Mouse (Mus musculus): Measurements from ENCODE around the gene Umod. TPM values are rescaled to one million over a fixed set of nuclear protein-coding genes. Genes with fewer than 3 reads are reported as not detected.

Gene Umod
- polyA plus RNA-seq, 1 experiment from 2014 or later: not detected

DNA sequence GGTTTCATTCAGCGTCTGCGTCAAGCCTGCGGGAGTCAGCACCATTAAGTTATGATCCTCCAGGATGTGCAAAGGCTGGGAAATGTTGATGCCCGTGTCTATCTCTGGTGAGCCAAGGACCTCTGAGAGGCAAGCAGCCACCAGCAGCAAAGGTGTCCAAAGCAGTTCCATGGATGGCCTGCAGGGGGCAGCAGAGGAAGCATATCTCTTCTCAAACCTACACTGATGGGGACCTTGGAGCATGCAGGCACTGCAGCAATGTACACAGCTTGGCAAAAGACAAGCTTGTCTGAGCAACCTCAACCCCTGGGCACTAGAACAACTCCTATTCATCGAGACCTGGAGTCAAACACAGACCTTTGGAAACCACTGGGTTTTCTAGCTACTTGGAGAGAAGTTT lies 40.6 kb upstream of the Umod start:
- no peaks in the 10 kb centered on the region for H3K36me3 ChIP-seq (ENCODE audit: control insufficient read depth, insufficient read depth, low read length)
- 40% methylated on average over 5 of the region's 5 CpGs for WGBS
- H3K9ac ChIP-seq (replicated peaks; ENCODE audit: low read depth, low read length): no peak overlapping the region

DNA sequence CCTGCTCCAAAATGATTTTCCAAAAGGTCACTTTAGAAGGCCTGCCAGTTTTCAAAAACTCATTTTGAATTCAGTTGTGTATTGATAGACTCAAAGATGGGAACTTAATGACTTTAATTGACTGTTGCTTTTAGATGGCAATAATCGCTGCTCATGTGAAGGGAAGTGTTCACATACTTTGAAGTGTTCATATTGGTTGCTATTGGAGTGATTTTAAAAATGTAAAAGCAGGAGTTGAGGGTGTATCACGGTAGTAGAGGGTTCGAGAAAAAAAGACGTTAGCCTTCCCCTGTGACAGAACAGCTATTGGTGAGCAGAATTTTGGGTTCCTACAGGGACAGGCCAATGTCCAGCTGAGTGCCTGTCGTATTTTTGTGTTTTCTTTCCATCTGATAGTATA lies 40.1 kb upstream of the Umod start, which contains the start of gene Acsm5:
TSS of gene Acsm5 (plus strand) at position 301 of the 400 bp plus-strand sequence.
- Histone ChIP-seq H3K4me1 (ENCODE audit: control insufficient read depth, insufficient read depth, low read length) (no peaks in the 10 kb centered on the region), H3K9me3 (ENCODE audit: control insufficient read depth, low read depth, low read length) (no peaks in the 10 kb centered on the region), H3K9ac (replicated peaks; ENCODE audit: low read depth, low read length) (no peak within 1 kb of the TSS), H3K27ac (ENCODE audit: low read length) (no peak within 1 kb of the TSS), H3K27me3 (ENCODE audit: control insufficient read depth, insufficient read depth, low read length) (no peaks in the 10 kb centered on the region), H3K4me2 (replicated peaks; ENCODE audit: low read depth, low read length) (no peak within 1 kb of the TSS), H3K36me3 (ENCODE audit: control insufficient read depth, insufficient read depth, low read length) (no peaks in the 10 kb centered on the region), H3K4me3 (ENCODE audit: low read depth, low read length) (no peak within 1 kb of the TSS)
- no peak for ATAC-seq (ENCODE audit: insufficient number of reproducible peaks, insufficient read depth, low FRiP score, low read depth)
- WGBS: 72% methylated on average over 5 of the region's 5 CpGs

More for the DNA sequence above, 40.6 kb upstream of the Umod start:
- Histone ChIP-seq H3K9me3 (ENCODE audit: control insufficient read depth, low read depth, low read length) (no peaks in the 10 kb centered on the region), H3K4me2 (replicated peaks; ENCODE audit: low read depth, low read length) (no peak overlapping the region), H3K4me1 (ENCODE audit: control insufficient read depth, insufficient read depth, low read length) (no peaks in the 10 kb centered on the region), H3K4me3 (ENCODE audit: low read depth, low read length) (no peak overlapping the region), H3K27ac (ENCODE audit: low read length) (no peak overlapping the region), H3K27me3 (ENCODE audit: control insufficient read depth, insufficient read depth, low read length) (no peaks in the 10 kb centered on the region)
- no peak for ATAC-seq (ENCODE audit: insufficient number of reproducible peaks, insufficient read depth, low FRiP score, low read depth)

DNA sequence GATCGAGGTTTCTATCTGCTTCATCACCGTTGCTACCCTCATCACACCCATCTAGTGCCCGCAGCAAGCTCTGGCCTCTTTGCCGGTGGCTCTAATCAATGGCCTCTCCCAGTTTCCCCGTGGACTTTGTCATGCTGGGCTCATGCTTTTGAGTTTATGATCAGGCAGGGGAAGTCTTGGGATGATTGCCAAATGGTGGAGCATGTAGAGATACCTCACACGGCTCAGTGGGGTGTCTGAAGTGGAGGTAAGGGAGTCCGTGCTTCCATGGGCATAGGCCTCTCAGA lies 37.1 kb upstream of the Umod start:
- 77% methylated on average over 7 of the region's 7 CpGs for WGBS
- Histone ChIP-seq H3K9ac (replicated peaks; ENCODE audit: low read depth, low read length) (no peak overlapping the region), H3K27ac (ENCODE audit: low read length) (no peak overlapping the region), H3K27me3 (ENCODE audit: control insufficient read depth, insufficient read depth, low read length) (no peaks in the 10 kb centered on the region), H3K36me3 (ENCODE audit: control insufficient read depth, insufficient read depth, low read length) (no peaks in the 10 kb centered on the region), H3K4me2 (replicated peaks; ENCODE audit: low read depth, low read length) (no peak overlapping the region), H3K4me1 (ENCODE audit: control insufficient read depth, insufficient read depth, low read length) (no peaks in the 10 kb centered on the region), H3K9me3 (ENCODE audit: control insufficient read depth, low read depth, low read length) (no peaks in the 10 kb centered on the region), H3K4me3 (ENCODE audit: low read depth, low read length) (no peak overlapping the region)
- no peak for ATAC-seq (ENCODE audit: insufficient number of reproducible peaks, insufficient read depth, low FRiP score, low read depth)

DNA sequence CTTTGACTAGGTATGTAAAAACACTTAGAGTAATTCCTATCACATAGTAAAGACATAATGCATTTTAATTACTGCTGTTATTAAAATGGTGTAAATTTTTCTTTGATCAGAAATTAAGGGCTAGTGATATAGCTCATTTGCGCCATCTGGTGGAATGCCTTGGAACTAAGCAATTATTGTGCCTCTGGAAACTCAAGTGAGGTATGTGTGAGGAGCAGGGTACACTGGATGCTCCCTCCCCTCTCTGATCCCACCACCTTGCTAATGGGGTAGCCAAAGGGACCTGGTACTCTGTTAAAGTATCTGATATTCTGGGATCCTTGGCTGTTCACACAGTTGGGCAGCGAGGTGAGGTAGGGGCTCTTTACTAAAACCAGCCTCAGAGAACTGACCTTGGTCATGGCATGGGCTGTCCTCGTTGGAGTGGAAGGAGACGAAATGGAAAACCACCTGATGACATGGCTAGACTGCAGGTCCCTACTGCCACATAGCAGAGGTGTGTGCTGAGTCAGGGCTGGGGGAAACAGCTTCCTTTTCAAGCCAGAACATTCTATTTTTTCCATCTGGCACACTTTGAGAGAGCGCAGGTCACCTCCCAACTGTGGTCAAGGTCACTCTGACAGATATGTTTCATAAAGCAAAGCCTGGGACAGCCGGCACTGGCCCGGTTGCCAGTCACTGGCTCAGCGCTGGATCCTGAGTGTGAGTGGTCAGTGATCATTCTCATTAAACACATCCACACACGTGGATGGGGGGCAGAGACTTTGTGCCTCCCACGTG lies 36.6 kb upstream of the Umod start:
- Histone ChIP-seq H3K27ac (ENCODE audit: low read length) (no peak overlapping the region), H3K4me3 (ENCODE audit: low read depth, low read length) (no peak overlapping the region), H3K27me3 (ENCODE audit: control insufficient read depth, insufficient read depth, low read length) (no peaks in the 10 kb centered on the region), H3K9me3 (ENCODE audit: control insufficient read depth, low read depth, low read length) (no peaks in the 10 kb centered on the region), H3K4me1 (ENCODE audit: control insufficient read depth, insufficient read depth, low read length) (no peaks in the 10 kb centered on the region), H3K9ac (replicated peaks; ENCODE audit: low read depth, low read length) (no peak overlapping the region), H3K36me3 (ENCODE audit: control insufficient read depth, insufficient read depth, low read length) (no peaks in the 10 kb centered on the region), H3K4me2 (replicated peaks; ENCODE audit: low read depth, low read length) (no peak overlapping the region)
- peak; percentile 33; the same call in 1 of the 2 replicates for ATAC-seq (ENCODE audit: insufficient number of reproducible peaks, insufficient read depth, low FRiP score, low read depth)
- 64% methylated on average over 10 of the region's 10 CpGs for WGBS

DNA sequence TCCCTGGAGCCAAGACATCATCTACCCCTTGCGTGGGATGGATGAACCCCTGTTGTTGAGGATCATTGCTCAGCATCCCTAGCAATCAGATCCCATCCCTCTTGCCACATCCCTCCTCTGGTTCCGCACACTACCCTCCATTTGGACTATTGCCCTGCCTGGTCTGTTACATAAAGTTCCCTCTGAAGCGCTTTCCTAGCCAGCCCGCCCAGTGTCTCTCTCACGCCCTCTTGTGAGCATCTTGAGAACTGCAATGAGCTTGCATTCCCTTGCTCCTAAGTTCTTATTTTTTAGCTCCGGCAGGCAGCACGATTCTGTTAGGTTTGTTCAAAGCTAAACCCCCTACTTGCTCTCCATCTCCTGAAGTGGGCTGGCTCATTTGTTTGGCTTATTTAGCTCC lies 34.0 kb upstream of the Umod start:
- Histone ChIP-seq H3K36me3 (ENCODE audit: control insufficient read depth, insufficient read depth, low read length) (no peaks in the 10 kb centered on the region), H3K27me3 (ENCODE audit: control insufficient read depth, insufficient read depth, low read length) (no peaks in the 10 kb centered on the region), H3K27ac (ENCODE audit: low read length) (no peak overlapping the region), H3K4me3 (ENCODE audit: low read depth, low read length) (no peak overlapping the region), H3K4me2 (replicated peaks; ENCODE audit: low read depth, low read length) (no peak overlapping the region), H3K9ac (replicated peaks; ENCODE audit: low read depth, low read length) (no peak overlapping the region), H3K9me3 (ENCODE audit: control insufficient read depth, low read depth, low read length) (no peaks in the 10 kb centered on the region), H3K4me1 (ENCODE audit: control insufficient read depth, insufficient read depth, low read length) (no peaks in the 10 kb centered on the region)
- no peak for ATAC-seq (ENCODE audit: insufficient number of reproducible peaks, insufficient read depth, low FRiP score, low read depth)
- 26% methylated on average over 7 of the region's 7 CpGs for WGBS

DNA sequence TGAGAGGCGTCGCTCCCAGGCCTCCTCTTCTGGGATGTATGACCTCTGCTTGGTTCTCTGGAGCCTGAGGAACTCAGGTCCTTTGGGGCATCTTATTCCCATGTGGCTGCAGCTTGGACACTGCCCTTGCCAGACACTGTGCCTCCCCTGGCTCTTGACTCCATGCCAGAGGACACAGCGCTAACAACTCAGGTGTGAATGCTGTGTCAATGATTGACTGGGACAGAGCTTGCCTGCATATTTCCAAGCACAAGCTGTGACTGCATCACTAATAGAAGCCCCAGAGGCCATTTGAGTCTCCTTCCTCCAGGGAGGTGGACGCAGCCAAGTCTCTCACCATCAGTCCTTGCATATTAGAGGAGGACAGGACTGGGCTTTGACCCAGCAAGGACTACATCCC lies 32.1 kb upstream of the Umod start:
- H3K9me3 ChIP-seq (ENCODE audit: control insufficient read depth, low read depth, low read length): no peaks in the 10 kb centered on the region
- no peak for ATAC-seq (ENCODE audit: insufficient number of reproducible peaks, insufficient read depth, low FRiP score, low read depth)
- H3K4me1 ChIP-seq (ENCODE audit: control insufficient read depth, insufficient read depth, low read length): no peaks in the 10 kb centered on the region
- 88% methylated on average over 4 of the region's 4 CpGs for WGBS
- no peak overlapping the region for H3K4me3 ChIP-seq (ENCODE audit: low read depth, low read length)
- H3K36me3 ChIP-seq (ENCODE audit: control insufficient read depth, insufficient read depth, low read length): no peaks in the 10 kb centered on the region
- no peak overlapping the region for H3K4me2 ChIP-seq (replicated peaks; ENCODE audit: low read depth, low read length)
- no peak overlapping the region for H3K9ac ChIP-seq (replicated peaks; ENCODE audit: low read depth, low read length)
- no peaks in the 10 kb centered on the region for H3K27me3 ChIP-seq (ENCODE audit: control insufficient read depth, insufficient read depth, low read length)
- H3K27ac ChIP-seq (ENCODE audit: low read length): no peak overlapping the region

DNA sequence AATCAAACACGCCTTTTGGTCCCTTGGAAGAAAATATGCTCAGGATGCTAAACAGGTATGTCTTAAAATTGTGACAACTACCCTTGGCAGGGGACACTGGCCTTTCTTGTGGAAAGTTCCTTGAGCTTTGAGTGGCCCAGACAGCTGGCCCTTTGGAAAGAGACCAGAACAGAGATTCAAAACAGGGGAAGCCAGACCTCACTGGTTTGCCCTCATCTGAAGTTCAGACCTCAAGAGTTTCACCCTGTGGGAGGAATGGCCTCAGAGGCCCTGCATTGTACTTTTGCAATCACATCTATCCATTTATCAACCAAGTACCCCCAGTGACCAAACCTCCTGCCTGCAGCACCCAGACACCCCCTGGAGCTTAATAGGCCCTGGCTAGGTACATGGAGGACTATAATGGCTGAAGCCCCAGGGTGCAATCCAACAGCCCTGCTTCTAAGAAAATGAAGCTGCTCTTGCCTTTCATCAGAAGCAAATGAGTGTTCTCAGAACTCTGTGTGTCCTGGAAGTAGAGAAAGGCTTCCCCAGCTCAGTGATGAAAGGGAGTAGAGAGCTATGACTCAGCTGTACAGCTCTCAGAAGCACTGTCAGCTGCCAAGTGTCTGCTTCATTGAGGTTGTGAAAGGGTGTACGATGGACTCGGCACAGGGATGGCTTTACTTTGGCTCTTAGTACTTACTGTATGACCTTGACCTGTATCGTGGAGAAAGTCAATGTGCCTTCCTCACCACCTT lies 11.1 kb upstream of the Umod start:
- 85% methylated on average over 4 of the region's 4 CpGs for WGBS
- no peak overlapping the region for H3K27ac ChIP-seq (ENCODE audit: low read length)

DNA sequence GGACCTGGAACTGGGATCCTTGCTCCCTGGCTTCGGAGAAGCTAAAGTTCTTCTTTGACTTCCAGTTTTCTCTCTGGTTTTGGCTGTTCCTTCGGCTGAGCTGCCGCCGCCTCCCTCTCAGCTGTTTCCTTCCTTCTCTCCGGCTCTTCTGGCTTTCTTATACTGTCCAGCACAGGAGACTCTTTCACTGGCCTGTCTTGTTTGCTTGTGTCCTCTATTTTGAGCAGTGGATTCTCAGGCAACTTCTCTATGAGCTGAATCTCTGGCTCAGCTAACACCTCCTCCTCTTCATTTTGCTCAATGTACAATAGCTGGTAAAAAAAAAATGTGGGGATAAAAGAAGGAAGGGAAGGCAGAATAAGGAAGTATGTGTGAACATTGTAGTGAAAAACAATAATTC lies 7.6 kb upstream of the Umod start:
- H3K9ac ChIP-seq (replicated peaks; ENCODE audit: low read depth, low read length): no peak overlapping the region
- H3K27ac ChIP-seq (ENCODE audit: low read length): no peak overlapping the region
- no peak overlapping the region for H3K4me2 ChIP-seq (replicated peaks; ENCODE audit: low read depth, low read length)
- WGBS: 88% methylated on average over 5 of the region's 5 CpGs
- H3K27me3 ChIP-seq (ENCODE audit: control insufficient read depth, insufficient read depth, low read length): no peaks in the 10 kb centered on the region
- no peak for ATAC-seq (ENCODE audit: insufficient number of reproducible peaks, insufficient read depth, low FRiP score, low read depth)
- no peaks in the 10 kb centered on the region for H3K36me3 ChIP-seq (ENCODE audit: control insufficient read depth, insufficient read depth, low read length)
- no peak overlapping the region for H3K4me3 ChIP-seq (ENCODE audit: low read depth, low read length)
- H3K9me3 ChIP-seq (ENCODE audit: control insufficient read depth, low read depth, low read length): no peaks in the 10 kb centered on the region
- no peaks in the 10 kb centered on the region for H3K4me1 ChIP-seq (ENCODE audit: control insufficient read depth, insufficient read depth, low read length)

More for the DNA sequence above, 11.1 kb upstream of the Umod start:
- no peaks in the 10 kb centered on the region for H3K4me1 ChIP-seq (ENCODE audit: control insufficient read depth, insufficient read depth, low read length)
- H3K4me2 ChIP-seq (replicated peaks; ENCODE audit: low read depth, low read length): no peak overlapping the region
- no peak overlapping the region for H3K9ac ChIP-seq (replicated peaks; ENCODE audit: low read depth, low read length)
- ATAC-seq (ENCODE audit: insufficient number of reproducible peaks, insufficient read depth, low FRiP score, low read depth): no peak
- no peak overlapping the region for H3K4me3 ChIP-seq (ENCODE audit: low read depth, low read length)
- H3K36me3 ChIP-seq (ENCODE audit: control insufficient read depth, insufficient read depth, low read length): no peaks in the 10 kb centered on the region
- no peaks in the 10 kb centered on the region for H3K27me3 ChIP-seq (ENCODE audit: control insufficient read depth, insufficient read depth, low read length)
- no peaks in the 10 kb centered on the region for H3K9me3 ChIP-seq (ENCODE audit: control insufficient read depth, low read depth, low read length)
